Mouse (Mus musculus) C2C12 (cell line): Measurements from ENCODE around the gene Pip5k1c.

ENCODE experiments used
- CTCF ChIP-seq: IDR thresholded peaks from one replicate; pipeline ENCODE4 v1.5.1; 2011; ENCODE audit not compliant: control insufficient read depth, insufficient read depth, insufficient read length
- FOSL1 ChIP-seq: IDR thresholded peaks from one replicate; pipeline ENCODE4 v1.8.0; 2011; ENCODE audit warnings: mild to moderate bottlenecking, low read length; ENCODE audit not compliant: poor library complexity, insufficient read depth, severe bottlenecking
- MYOG ChIP-seq: IDR thresholded peaks from one replicate; pipeline ENCODE4 v1.6.1; 2011; ENCODE audit not compliant: control insufficient read depth, insufficient read length; ENCODE audit errors: extremely low read depth
- USF1 ChIP-seq: IDR thresholded peaks from one replicate; pipeline ENCODE4 v1.6.1; 2011; ENCODE audit warnings: low read depth, mild to moderate bottlenecking, control low read depth, moderate library complexity

DNA sequence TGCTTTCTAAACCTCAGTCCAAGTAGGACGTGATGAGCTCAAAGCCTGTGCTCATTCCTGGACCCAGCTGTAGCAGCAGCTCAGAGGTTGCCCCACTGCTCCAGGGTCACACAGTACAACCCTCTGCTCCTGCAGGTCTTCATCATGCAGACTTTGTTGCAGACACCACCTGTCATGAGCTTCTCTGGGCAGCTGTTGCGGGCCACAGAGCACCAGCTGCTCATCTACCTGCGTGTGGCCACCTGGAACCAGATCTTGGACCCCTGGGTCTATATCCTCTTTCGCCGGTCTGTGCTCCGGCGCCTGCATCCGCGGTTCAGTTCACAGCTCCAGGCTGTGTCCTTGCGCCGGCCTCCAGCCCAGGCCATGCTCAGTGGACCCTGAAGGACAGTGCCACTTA, 41.6 kb downstream of the Pip5k1c start:
- TF ChIP-seq FOSL1 (no peak), USF1 (no peak), CTCF (no peak), MYOG (no peak)
